Mouse (Mus musculus) urinary bladder, postnatal 14 days (tissue): ENCODE data around the gene Rps27a.
"Not testable (repeated sequence)": the region's sequence is repeated elsewhere in the genome, so short reads cannot be mapped to it uniquely, and the experiment has no call there.

ENCODE experiments used
- DNase-seq: peaks from one replicate; pipeline ENCODE4 v3.0.0; 2021; ENCODE audit warnings: low spot score

Gene Rps27a

DNA sequence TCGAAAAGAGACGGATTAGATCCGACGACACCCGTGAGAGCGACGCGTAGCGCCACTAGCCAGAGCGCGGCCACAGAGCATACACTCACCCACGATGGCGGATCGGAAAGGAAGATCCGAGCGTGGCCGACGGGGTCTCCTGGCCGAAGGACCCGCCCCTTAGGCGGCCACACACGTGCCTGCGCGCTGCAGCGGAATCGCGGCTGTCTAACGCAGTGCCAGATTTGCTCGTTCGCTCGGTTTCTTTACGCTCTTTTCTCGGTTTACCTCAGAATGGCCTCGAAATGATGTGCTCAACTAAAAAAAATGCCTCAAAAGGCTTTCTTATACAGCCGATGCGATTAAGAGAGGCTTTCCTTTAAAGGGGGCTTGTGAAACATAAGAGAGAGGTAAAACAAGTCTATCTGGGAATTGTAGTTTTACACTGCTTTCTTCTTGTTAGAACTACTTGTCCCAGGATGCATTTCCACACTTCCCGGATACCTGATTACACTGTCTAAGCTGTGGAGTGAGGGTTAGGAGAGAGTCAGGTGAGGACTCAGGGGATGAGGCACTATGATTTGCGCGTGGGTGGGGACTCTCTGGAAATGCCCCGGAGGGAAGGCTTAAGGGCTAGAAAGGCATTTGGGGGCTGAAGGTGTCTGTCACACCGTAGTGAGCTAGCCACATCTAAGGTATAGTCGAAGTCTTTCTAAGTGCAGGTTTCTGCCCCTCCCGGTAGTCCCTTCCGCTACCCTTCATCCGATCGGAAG is at the start of gene Rps27a, which contains the start of gene Clhc1:
TSS of gene Rps27a (minus strand) at position 358 of the 752 bp plus-strand sequence.
TSS of gene Clhc1 (plus strand) at position 199 of the 752 bp plus-strand sequence.
- DNase-seq, result peak; percentile 95

DNA sequence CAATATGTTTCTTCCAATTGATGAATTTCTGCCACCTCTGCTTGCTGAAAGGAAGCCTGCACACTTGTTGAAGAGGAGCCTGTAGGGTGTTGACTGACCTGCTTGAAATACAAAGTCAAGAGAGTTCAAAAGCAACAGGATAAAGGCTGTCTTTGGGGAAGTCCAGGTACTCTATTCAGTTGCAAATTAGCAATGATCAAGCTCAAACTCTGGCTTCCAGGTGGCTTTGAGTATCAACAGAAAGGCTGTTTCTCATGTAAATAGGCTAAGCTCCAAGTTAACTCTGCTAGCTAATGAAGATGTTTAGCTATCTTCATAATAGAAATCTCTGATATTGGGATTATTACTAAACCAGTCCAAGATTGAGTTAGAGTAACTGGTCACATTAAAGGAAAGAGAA is 49.2 kb upstream of the Rps27a start:
- no peak for DNase-seq

DNA sequence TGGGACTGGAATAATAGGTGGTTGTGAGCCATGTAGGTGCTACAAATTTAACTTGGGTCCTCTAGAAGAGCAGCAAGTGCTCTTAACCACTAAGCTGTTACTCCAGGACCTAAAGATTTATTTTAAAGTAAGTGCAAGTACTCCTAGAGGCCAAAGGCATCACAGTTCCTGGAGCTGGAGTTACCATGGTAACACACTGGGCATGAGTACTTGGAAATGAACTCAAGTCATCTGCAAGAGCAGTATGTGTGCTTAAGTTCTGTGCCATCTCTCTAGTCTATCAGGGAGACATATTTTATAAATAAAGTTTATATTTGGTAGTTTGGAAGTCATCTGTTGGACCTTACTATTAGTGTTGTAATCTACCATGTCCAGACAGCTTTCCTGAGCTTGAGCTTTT is 47.3 kb upstream of the Rps27a start:
- DNase-seq, result no peak

DNA sequence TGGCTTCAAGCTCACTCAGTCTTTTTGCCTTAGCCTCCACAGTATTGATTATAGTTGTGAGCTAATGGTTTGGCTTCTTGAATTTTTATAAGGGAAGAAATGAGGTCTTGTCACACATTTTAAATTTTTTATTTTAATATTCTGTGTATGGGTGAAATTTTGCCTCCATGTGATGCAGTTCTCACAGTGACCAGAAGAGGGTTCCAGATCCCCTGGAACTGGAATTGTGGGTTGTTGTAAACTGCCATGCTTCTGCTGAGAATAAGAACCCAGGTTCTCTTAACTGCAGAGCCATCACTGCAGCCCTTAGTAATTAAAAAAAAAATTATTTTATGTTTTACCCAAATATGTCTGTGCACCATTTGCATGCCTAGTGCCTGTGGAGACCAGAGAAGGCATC is 31.7 kb upstream of the Rps27a start:
- DNase-seq, result no peak

DNA sequence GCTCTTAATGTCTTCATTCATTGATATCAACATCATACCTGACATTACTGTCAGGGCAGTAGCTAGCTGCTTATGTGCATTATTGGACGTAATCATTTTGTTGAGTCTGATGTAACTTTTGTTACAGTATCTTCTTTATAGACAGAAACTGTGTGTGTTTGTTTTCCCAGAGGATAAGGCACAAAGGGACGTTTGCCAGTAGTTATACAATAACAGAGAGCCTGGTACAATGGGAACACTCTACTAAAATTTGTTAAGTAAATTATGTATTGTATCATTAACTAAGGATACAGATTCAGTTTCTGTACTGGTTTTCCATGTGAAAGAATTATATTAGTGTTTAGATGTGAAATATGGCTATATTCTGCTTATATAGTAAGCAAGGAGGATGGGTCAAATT is 24.7 kb upstream of the Rps27a start:
- DNase-seq, result no peak

DNA sequence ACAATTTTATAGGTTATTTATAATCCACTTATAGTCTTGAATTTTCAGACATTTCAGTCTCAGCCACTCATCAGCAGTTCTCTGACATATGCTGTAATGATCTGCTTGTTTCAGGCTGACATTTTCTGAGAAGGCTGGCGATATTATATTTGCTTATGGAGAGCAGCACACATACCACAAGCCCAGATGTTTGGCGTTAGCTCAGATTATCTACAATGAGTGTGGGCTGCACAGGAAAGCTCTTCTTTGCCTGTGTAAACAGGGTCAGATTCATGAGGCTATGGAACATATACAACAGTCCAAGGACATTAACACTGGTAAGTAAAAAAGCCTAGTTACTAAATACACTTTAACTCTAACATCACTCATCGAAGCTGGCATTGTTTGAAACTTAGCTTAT is 23.6 kb upstream of the Rps27a start:
- DNase-seq, result no peak

DNA sequence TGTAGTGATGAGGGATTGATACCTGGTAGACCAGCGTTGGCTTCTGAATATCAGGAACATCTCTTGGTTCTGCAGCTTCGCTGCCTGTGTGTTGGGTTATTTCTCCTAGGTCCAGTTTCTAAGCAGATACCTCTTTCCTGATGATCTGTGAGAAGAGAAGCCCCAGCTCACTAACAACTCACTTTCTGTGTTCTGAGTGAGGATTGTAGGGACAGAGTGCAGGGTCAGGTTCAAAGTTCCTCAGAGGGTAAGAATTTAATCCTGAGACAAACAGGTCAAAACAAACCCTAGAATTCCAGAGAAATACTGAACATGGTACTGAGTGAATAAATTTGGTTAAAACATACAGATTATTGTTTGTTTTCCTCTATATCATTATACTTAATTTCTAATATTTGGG is 15.5 kb upstream of the Rps27a start:
- DNase-seq, result no peak

DNA sequence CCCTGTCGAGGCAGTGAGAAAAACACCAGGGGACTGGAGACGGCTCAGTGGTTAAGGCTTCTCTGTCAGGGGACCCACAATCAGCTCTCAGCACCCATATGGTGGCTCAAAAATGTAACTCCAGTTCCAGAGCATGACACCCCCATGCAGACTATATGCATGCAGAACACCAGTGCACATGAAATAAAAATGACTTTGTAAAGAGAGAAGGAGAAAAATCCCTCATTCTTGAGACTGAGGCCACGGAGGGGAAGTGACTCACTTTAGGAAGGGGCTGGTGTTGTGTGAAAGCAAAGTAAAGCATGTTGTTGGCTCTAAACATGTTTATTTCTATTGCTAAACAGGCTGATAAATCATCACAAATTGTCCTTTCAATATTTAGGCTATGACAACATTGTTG is 13.1 kb upstream of the Rps27a start:
- no peak for DNase-seq

DNA sequence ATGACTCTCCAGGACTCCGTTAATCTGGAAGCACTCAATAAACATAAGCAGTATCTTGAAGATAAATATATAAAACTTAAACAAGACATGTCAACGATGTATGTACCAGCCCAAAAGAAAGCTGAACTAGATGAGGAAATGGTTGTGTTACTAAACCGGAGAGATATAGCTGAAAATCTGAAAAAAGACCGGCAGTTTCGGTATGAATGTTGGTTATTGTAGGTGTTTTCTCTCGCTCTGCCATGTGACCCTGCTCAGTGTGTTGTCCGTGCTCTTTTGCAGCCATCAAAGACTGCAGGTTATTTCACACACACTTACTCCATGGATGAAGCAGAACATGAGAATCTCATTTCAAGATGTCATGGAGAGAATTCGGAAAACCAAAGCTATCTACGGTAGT is 12.5 kb upstream of the Rps27a start:
- no peak for DNase-seq

DNA sequence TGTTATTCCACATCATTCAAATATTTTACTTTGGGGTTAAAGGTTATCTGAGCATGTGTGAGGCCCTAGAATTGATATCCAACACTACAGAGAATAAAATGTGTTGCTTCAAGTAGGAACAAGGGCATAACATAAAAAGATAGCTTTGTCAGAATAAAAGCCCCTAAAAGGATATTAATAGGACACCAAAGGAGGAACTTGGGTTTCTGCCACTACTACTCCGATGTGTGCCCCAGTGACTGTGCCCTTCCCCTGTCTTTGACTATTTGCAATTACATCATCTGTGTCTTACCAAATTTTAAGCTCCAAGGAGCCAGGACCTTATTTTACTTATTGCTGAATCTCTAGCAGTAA is 1.5 kb upstream of the Rps27a start:
- DNase-seq, result no peak

DNA sequence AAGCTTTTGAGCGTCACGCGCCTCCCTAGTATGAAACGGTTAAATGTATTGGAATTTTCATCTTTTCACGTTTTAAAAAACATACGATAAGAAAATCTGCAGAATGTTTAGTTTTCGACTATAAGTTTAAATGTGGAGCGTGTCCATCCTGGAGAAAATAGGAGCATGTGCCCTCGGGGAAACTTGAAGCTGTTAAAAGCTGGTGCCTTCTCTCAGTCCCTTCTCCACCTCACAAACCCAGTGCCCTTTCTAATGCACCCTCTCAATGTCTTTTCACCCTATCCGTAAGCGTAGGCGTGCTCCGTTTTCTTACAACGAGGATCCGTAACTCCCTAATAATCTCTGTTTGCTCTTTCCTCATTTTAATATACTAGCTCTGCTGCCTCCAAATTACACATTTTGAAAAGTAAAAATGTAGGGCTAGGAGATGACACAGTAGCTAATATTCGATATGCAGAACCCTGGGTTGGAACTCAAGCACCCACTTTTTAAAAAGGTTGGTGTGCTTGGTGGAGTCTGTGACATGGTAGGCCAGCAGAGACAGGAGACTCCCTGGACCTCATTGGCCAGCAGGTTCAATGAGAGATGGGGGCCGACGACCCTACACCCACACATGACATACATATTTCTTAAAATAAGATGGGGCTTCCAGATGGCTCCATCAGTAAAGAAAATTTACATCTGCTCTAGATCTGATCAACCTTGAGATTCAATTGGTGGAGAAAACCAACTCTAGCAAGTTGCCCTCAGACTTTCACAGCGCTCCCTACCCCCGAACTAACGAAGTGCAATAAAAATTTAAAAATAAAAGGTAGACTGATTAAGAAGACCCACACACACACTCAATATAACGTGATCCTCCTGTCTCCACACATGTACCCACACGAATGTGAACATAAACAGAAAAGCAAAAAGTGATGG is 855 bp upstream of the Rps27a start:
- no peak for DNase-seq

DNA sequence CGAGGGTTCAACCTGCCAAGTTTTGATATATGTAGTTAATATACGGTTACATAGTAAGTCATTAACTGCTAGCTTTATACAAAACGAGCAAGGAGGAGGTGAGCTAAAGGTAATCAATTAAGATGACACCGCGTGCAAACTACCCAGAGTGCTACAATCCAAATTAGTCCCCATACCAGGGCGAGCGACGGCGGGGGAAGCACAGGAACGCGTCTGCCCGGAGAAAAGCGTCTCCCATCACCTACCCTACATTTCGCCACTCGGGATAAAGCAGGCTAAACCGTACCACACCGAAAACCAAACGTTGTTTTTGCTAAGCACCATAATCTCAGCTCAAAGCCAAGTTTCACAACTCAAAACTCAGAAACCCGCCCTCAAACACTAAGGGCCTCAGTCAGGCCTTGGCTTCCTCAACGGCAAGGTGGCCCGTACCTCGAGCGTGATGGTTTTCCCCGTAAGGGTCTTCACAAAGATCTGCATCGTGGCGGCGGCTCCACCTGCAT is 609 bp downstream of the Rps27a start:
- no peak for DNase-seq

DNA sequence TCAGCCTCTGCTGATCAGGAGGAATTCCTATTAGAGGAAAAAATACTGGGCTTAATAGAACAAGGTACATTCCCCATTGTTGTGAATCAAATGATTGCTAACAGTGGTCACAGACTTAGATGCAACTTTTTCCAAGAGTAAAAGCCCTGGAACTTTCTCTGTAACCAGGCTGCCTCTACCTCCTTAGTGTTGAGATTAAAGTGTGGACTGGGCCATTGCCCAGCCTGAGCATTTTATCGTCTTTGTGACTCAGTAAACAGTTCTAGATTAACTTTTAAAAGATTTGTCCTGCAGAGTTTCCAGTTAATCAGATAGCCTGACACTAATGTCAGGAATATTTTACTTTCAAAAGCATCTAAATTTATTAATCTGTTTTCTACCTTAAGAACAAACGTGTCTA is 1.1 kb downstream of the Rps27a start:
- no peak for DNase-seq

DNA sequence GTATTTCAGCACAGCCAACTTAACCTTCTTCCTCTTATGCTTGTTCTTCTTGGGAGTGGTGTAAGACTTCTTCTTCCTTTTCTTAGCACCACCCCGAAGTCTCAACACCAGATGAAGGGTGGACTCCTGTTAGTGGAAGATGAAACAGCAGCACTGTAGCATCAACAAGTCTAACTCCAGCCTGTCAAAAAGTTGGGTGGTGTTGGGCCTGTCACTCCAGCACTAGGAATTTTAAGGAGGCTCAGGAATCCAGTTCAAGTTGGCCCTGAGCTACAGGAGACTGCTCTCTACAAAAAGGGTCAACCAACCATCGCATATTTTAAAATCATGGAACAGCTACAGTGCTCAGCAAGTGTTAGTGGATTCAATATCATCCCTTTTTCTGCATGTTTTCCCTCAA is 1.6 kb downstream of the Rps27a start:
- DNase-seq, result not testable (repeated sequence)

DNA sequence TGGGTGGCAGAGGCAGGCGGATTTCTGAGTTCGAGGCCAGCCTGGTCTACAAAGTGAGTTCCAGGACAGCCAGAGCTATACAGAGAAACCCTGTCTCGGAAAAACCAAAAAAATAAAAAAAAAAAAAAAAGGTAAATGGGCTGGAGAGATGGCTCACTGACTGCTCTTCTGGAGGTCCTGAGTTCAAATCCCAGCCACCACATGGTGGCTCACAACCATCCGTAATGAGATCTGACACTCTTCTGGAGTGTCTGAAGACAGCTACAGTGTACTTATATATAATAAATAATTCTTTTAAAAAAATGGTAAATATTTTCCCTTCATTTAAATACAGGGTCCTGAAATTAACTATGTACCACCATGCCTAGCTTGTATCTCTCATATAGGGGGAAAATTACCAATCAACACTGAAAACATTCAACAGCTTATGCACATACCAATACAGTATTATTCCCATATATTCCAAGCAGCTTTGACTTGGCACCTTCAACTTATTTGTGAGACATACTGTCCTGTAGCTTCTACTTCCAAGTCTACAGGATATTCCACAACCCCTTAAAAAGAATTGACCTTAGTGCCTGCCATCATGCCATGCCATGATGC is 2.7 kb downstream of the Rps27a start:
- DNase-seq, result not testable (repeated sequence)

DNA sequence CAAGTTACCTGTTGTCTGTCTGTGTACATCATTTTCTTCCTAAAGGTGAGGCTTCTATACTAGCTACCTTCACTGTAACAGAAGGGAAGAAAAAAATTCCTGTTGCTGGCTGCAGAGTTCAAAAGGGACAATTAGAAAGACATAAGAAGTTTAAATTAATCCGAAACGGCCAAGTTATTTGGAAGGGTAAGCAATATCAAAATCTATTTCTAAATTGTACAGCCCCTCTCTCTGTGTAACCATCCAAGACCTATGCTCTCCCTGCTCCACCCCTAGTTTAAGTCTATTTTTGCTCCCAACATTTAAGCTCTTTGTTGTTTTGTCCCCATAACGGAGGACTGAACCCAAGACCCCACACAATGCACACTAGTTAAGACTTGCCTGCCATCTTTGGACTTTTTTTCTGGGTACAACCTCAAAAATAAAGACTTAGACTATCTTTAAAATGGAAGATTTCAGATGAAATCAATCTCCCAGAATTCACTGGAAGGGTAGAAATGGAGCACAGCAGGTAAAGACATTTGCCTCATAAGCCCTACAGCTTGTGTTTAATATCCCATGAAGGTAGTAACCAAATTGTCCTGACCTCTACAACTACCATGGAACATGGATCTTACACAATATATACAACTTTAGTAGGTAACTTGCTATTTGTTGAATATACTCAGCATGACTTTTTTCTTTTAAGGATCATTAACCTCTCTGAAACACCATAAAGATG is 3.5 kb downstream of the Rps27a start:
- no peak for DNase-seq

DNA sequence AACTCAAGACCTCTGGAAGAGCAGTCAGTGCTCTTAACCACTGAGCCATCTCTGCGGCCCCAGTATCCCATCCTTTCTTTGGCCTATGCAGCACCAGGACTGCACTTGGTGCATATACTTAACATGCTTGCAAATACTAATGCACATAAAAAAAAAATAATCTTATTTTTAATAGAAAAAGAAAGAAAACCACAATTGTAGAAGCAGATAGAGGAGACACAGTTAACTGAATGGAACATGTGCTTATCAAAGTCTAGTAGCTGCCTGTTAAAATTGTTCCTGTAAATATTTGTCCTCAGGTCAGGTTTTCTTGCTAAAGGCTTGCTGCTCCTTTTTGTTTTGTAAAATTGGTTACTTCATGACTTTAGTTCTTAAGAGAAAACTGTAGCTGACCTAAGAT is 9.7 kb downstream of the Rps27a start:
- no peak for DNase-seq

DNA sequence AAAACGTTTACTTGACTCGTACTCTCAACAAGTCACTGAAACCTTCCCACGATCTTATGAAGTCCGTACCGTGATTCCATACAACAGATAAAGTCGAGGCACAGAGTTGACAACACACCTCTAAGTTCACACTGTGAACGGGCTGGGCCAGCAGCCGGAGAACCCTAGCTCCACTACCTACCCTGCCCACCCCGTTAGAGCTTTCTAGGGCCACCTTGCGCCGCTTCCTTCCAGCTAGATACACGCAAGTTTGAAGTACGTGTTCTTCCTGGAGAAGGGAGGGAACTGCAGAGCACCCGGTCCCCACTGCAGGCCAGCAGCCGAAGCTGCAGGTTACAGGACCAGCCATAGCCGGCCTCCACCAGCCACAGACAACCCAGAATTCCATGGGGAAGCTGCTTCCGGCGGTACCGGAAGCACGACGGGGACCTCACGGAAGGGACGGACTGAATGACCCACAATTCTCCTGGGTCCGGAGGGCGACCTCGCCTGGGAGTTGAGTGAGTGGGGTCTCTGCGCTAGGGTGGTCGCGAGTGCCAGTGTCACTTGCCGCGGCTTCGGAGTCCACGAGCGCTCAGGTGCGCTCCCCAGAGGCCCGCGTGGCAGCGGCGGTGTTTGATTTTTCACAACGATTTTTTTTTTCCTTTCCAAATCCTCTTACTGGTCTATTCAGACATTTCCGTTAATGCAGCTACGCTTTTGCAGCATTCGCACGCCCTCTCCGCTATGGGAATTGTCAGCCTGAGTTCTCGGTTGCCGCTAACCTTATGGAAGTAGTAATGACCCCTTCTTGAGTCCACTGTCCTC is 21.7 kb downstream of the Rps27a start, which contains the start of gene Mtif2:
TSS of gene Mtif2 (plus strand) at position 421 of the 807 bp plus-strand sequence.
- peak; percentile 77 for DNase-seq

DNA sequence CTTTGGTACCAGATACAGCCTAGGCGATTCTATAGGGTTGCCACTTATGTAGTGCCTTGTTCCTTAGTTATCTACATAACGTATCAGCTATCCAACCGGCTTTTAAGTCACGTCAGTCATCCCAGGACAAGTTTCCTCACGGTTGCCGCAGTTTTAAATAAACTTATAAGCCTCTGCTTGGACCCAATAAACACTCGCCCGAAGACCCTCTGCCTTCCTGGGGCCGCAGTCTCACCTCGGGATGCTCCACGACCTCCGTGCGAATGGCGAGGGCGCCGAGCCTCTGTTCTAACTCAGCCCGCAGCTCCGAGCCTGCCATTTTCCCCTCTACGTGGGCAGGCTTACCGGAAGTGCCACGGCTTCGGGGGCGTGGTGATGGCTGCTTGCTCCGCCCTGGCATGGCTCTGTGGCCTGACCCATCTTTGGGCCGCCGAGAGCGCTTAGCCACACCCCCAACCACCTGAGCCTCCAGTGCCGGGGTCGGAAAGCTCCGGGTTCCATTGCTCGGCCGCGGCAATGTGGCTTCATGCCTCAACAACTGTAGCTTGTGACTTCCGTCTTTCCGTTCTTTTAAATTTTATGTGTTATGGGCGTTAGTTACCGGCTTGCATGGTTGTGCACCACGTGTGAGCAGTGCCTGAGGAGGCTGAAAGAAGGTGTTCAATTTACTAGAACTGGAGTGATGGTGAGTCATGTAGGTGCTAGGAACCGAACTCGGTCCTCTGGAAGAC is 33.1 kb downstream of the Rps27a start, which contains the start of gene Prorsd1:
TSS of gene Prorsd1 (minus strand) at position 352 of the 731 bp plus-strand sequence.
- peak; percentile 93 for DNase-seq

DNA sequence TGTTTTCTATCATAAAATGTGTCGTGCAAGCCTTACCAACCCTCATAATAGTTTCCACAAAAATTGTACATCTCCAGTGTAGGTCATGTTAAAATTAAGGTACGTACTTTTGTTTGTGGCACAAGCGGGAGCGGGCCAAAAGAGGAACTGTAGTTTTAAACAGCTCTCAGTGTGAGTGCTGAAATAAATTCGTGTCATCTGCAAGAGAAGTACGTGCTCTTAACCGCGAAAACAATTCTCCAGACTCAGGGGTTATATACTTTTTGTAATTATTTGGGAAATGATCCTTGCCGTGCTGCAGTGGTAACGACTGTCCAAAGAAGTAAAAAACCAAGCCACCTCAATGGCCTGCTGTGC is 33.6 kb downstream of the Rps27a start:
- no peak for DNase-seq
